Mouse (Mus musculus): ENCODE measurements at regions not wholly inside any gene's neighbourhood (a gene's known extent, or its start where the extent isn't known, plus 50 kb on each side); places are given as distances from the start of the nearest gene placed in this dataset.

GRCm38 (mm10) chr13:86739406-86739805, 692.7 kb upstream of the Cox7c start:
- in situ Hi-C loops (cut with MboI, MseI), result no loop called here

GRCm38 (mm10) chr13:86728396-86728795, 681.7 kb upstream of the Cox7c start:
- in situ Hi-C loops (cut with MboI, MseI), result loop anchor here in 1 of 2 experiments (5.0 kb wide), 1 partner anchor 1984 kb away; no protein-coding TSS in a partner anchor

- in situ Hi-C loops (cut with MboI, MseI), result loop anchor here in 1 of 2 experiments (5.0 kb wide), 1 partner anchor 1986 kb away; no protein-coding TSS in a partner anchor
Measured at GRCm38 (mm10) chr13:86726695-86727094, 680.0 kb upstream of the Cox7c start.
